Mouse (Mus musculus): ENCODE measurements around the gene Shf.

DNA sequence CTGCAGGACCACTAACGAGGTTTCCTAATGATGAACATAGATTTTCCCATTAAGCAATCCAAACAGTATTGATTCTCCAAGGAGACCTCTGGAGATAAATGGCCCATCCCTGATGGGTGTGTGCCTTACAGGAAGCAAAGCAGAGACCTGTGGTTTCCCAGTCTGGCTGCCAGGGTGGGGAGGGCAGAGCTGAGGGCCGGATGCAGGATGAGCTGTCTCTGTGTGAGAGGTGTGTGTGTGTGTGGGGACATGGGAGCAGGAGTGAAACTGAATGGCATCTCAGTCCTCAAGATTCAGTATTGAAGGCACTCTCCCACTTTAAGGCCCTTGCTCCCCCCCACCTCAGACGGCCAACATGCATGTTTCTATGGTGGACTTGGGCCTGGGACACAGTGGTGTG is 12.8 kb downstream of the Shf start:
- no peak for TF ChIP-seq MXI1 (IDR thresholded peaks at IDR 0.05; ENCODE audit: low read depth, low read length)
- no peak for TF ChIP-seq CTCF (conservative IDR thresholded peaks at IDR 0.05 in 1 of 2, IDR thresholded peaks at IDR 0.05 in 1 of 2; ENCODE audit: low read depth in 2 of 2, low read length in 2 of 2)
- no peak for TF ChIP-seq EP300 (IDR thresholded peaks at IDR 0.05; ENCODE audit: low read length)
- TF ChIP-seq CHD2 (IDR thresholded peaks at IDR 0.05; ENCODE audit: low read length), result no peak
- TF ChIP-seq USF1 (IDR thresholded peaks at IDR 0.05; ENCODE audit: low read depth, low read length), result no peak
- TF ChIP-seq NELFE (IDR thresholded peaks at IDR 0.05; ENCODE audit: low read depth, low read length), result no peak
- TF ChIP-seq ZC3H11A (IDR thresholded peaks at IDR 0.05; ENCODE audit: low read depth, low read length), result no peak
- no peak for TF ChIP-seq HCFC1 (IDR thresholded peaks at IDR 0.05; ENCODE audit: low read depth, low read length)
- TF ChIP-seq MEF2A (IDR thresholded peaks at IDR 0.05; ENCODE audit: borderline replicate concordance, low read depth, low read length), result no peak

Data from CH12.LX (cell line).